Mouse (Mus musculus) testis, adult 2 months (tissue): ENCODE results near the gene Mrpl21. TPM values are rescaled to one million over a fixed set of nuclear protein-coding genes. Genes with fewer than 3 reads are reported as not detected.

Experiments
- H3K27ac ChIP-seq: fragments of 200-500 bp; 2 replicates; pipeline ENCODE4 v1.5.1; 2012; ENCODE audit warnings: low read depth, low read length; ENCODE audit not compliant: control insufficient read depth, insufficient read depth
- H3K27me3 ChIP-seq: fragments of 200-500 bp; 2 replicates; pipeline ENCODE4 v1.6.1; 2012; ENCODE audit warnings: mild to moderate bottlenecking, low read length, moderate library complexity; ENCODE audit not compliant: control insufficient read depth, insufficient read depth
- H3K36me3 ChIP-seq: fragments of 200-500 bp; 2 replicates; pipeline ENCODE4 v1.6.1; 2012; ENCODE audit warnings: mild to moderate bottlenecking, low read length; ENCODE audit not compliant: control insufficient read depth, insufficient read depth
- H3K4me1 ChIP-seq: fragments of 200-500 bp; 2 replicates; pipeline ENCODE4 v1.6.1; 2012; ENCODE audit warnings: low read length; ENCODE audit not compliant: control insufficient read depth, insufficient read depth
- H3K4me3 ChIP-seq: fragments of 200-500 bp; 2 replicates; pipeline ENCODE4 v1.5.1; 2012; ENCODE audit warnings: low read depth, mild to moderate bottlenecking, low read length, moderate library complexity, mixed read lengths; ENCODE audit not compliant: control insufficient read depth
- CTCF ChIP-seq: fragments of 200-500 bp; IDR thresholded peaks from 2 replicates; pipeline ENCODE4 v1.5.1; 2012; ENCODE audit warnings: low read depth, mild to moderate bottlenecking, inconsistent platforms, low read length, moderate library complexity; ENCODE audit not compliant: control insufficient read depth, insufficient read depth, insufficient replicate concordance
- POLR2A ChIP-seq: fragments of 200-500 bp; IDR thresholded peaks from 2 replicates; pipeline ENCODE4 v1.6.1; 2012; ENCODE audit warnings: low read depth, mild to moderate bottlenecking, inconsistent platforms, low read length, moderate library complexity; ENCODE audit not compliant: control insufficient read depth
- polyA plus RNA-seq: library from polyadenylated mRNA; depleted of rRNA; stranded (reverse); fragments of >200 nt; gene quantifications from 2 replicates; pipeline ENCODE4 v1.2.3, GENCODE M21; 2012

The Mrpl21 gene
- polyA plus RNA-seq, 1 experiment = 24.7 TPM

- Histone ChIP-seq H3K4me3 (peak within 1 kb of the TSS; percentile 87), H3K27me3 (no peaks in the 10 kb centered on the region), H3K4me1 (peaks cover 36% of the 10 kb centered on the region), H3K27ac (peak within 1 kb of the TSS; percentile 80), H3K36me3 (no peaks in the 10 kb centered on the region)
- TF ChIP-seq POLR2A = no peak
- TF ChIP-seq CTCF = peak; percentile 30; the same call in 1 of the 2 replicates
Measured at GRCm38 (mm10) chr19:3322261-3322969, 39.7 kb downstream of the Mrpl21 start, which contains the start of gene Cpt1a. Gene Cpt1a, plus strand, starts transcription at chr19:3322334.

DNA sequence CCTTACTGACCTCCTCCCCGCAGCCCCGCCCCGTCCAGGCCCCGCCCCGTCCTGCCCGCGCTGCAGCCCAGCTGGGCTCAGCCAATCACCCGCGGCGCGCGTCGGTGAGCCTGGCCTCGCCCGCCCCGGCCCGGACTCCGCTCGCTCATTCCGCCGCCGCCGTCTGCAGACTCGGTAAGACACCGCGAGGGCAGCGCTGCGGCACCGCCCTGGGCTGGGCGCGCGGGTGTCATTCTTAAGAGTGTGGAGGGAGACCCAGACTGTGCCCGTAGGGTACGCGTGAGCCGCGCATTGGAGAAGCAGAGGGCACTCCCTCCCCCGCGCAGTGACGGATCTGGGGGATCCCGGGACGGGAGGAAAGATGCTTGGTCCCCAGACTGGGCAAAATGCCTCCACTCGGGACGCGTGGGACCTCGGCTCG lies 40.5 kb downstream of the Mrpl21 start:
- peak overlapping the region; percentile 80 for H3K27ac ChIP-seq
- TF ChIP-seq POLR2A (peak; percentile 67), CTCF (no peak)
- H3K4me1 ChIP-seq = peaks cover 36% of the 10 kb centered on the region
- peak overlapping the region; percentile 87 for H3K4me3 ChIP-seq
- H3K27me3 ChIP-seq = no peaks in the 10 kb centered on the region
- H3K36me3 ChIP-seq = no peaks in the 10 kb centered on the region

- TF ChIP-seq CTCF (no peak), POLR2A (no peak)
- peaks cover 36% of the 10 kb centered on the region for H3K4me1 ChIP-seq
- peak overlapping the region; percentile 87 for H3K4me3 ChIP-seq
- H3K27me3 ChIP-seq = no peaks in the 10 kb centered on the region
- H3K27ac ChIP-seq = peak overlapping the region; percentile 81
- H3K36me3 ChIP-seq = no peaks in the 10 kb centered on the region
Measured at GRCm38 (mm10) chr19:3323753-3324270, 41.1 kb downstream of the Mrpl21 start.

- H3K27me3 ChIP-seq = no peaks in the 10 kb centered on the region
- no peaks in the 10 kb centered on the region for H3K36me3 ChIP-seq
- H3K4me3 ChIP-seq = peak overlapping the region; percentile 87
- peaks cover 36% of the 10 kb centered on the region for H3K4me1 ChIP-seq
- TF ChIP-seq CTCF (no peak), POLR2A (no peak)
- peak overlapping the region; percentile 81 for H3K27ac ChIP-seq
Measured at GRCm38 (mm10) chr19:3324271-3324811, 41.6 kb downstream of the Mrpl21 start.

- TF ChIP-seq POLR2A = peak; percentile 40; the same call in 1 of the 2 replicates
- TF ChIP-seq CTCF = no peak
- Histone ChIP-seq H3K27ac (peak overlapping the region; percentile 81), H3K4me1 (peaks cover 36% of the 10 kb centered on the region), H3K4me3 (peak overlapping the region; percentile 62), H3K36me3 (no peaks in the 10 kb centered on the region), H3K27me3 (no peaks in the 10 kb centered on the region)
Measured at GRCm38 (mm10) chr19:3324931-3325711, 42.4 kb downstream of the Mrpl21 start.

DNA sequence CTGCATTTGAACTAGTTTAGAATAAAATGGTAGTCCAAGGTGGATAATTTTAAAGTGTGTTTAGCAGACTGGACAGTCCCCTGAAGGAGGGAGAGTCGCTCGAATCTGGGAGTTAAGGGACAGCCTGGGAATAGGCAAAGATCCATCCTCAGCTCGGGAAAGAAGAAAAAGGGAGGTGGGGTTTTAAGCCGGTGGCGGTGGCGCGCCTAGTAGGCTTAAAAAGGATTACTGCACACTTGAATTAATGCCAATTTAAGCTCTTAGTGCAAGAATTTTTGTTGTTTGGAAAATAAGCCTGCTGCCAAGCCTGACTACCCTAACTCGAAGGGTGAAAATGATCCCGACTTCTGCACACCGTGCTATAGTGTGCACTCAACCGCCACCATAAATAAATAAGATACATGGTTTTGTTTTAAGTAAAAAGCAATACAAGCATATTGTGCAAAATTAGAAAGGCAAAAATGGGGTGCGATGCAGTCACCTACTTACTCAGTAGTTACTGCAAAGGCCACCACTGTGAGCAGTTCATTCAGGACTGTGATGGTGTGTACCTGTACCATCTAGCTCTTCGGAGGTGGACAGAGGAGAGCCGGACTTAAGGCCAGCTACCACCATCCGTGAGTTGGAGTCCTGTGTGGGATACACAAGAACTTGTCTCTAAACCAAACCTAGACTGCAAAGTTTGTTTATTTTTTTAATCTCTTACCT lies 43.2 kb downstream of the Mrpl21 start:
- TF ChIP-seq CTCF = no peak
- TF ChIP-seq POLR2A = no peak
- Histone ChIP-seq H3K36me3 (no peaks in the 10 kb centered on the region), H3K27me3 (no peaks in the 10 kb centered on the region), H3K4me1 (peaks cover 36% of the 10 kb centered on the region), H3K4me3 (peak overlapping the region; percentile 62), H3K27ac (peak overlapping the region; percentile 65)

DNA sequence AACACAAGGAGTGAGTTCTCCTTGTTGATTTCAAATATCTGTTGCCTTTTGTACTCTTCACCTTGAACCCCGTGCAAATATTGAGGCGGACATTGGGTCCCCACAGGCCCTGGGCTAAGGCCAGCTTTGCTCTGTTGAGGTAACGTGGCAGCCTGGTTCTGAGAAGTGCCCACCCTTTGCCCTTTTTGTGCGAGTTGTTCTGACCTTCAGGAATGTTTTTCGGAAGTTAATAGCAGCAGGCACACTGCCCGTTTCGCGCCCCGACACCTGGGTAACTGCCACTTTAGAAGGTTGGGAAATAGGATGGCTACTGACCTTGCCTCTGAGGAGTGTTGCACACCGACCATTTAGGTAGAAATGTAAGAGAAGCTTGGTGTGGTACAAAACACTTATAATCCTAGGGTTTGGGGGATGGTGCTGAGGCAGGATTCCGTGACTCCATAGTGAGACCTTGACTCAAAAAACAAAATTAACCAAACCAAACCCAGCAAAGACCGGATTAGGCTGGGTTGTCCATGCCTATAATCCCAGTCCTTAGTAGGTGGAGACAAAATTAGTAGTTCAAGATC lies 43.9 kb downstream of the Mrpl21 start:
- Histone ChIP-seq H3K4me3 (no peak overlapping the region), H3K36me3 (no peaks in the 10 kb centered on the region), H3K27me3 (no peaks in the 10 kb centered on the region), H3K4me1 (peaks cover 34% of the 10 kb centered on the region), H3K27ac (no peak overlapping the region)
- TF ChIP-seq CTCF (no peak), POLR2A (no peak)
